Mouse (Mus musculus): ENCODE data around the gene Camkmt. TPM values are rescaled to one million over a fixed set of nuclear protein-coding genes. Genes with fewer than 3 reads are reported as not detected.

Gene Camkmt
- total and polyA plus RNA-seq, 3 experiments: 1.6 to 5.9 TPM; not detected in 1

- TF ChIP-seq ZNF384 (IDR thresholded peaks at IDR 0.05; ENCODE audit: low read depth, low read length): no peak
- TF ChIP-seq E2F4 (IDR thresholded peaks at IDR 0.05; ENCODE audit: borderline replicate concordance, low read depth, low read length): no peak
- TF ChIP-seq POLR2A (IDR thresholded peaks at IDR 0.05; ENCODE audit: control insufficient read depth in 1 of 2, insufficient read depth in 1 of 2, low read depth in 1 of 2, low read length in 2 of 2, poor library complexity in 1 of 2): no peak
- TF ChIP-seq EP300 (IDR thresholded peaks at IDR 0.05; ENCODE audit: low read depth in 1 of 2, low read length in 2 of 2): no peak
- no peak for TF ChIP-seq SIN3A (IDR thresholded peaks at IDR 0.05; ENCODE audit: low read length)
- TF ChIP-seq POLR2AphosphoS5 (IDR thresholded peaks at IDR 0.05; ENCODE audit: borderline replicate concordance, low read depth, low read length): no peak
- no peak for TF ChIP-seq MYC (IDR thresholded peaks at IDR 0.05; ENCODE audit: low read depth, low read length)
- TF ChIP-seq MXI1 (IDR thresholded peaks at IDR 0.05; ENCODE audit: low read depth, low read length): no peak
- no peak for TF ChIP-seq MEF2A (IDR thresholded peaks at IDR 0.05; ENCODE audit: extremely low read depth, insufficient replicate concordance, low read depth, low read length, poor library complexity, severe bottlenecking)
- TF ChIP-seq USF2 (IDR thresholded peaks at IDR 0.05; ENCODE audit: borderline replicate concordance in 1 of 2, insufficient read depth in 1 of 2, low read depth in 1 of 2, low read length in 2 of 2): no peak
- TF ChIP-seq CTCF (IDR thresholded peaks at IDR 0.05 in 2 of 3, conservative IDR thresholded peaks at IDR 0.05 in 1 of 3; ENCODE audit: control insufficient read depth in 1 of 3, insufficient read depth in 1 of 3, low read depth in 2 of 3, low read length in 3 of 3, poor library complexity in 1 of 3, severe bottlenecking in 1 of 3): no peak
- no peak for TF ChIP-seq ZMIZ1 (IDR thresholded peaks at IDR 0.05; ENCODE audit: low read depth, low read length)
- TF ChIP-seq UBTF (IDR thresholded peaks at IDR 0.05; ENCODE audit: borderline replicate concordance, insufficient read depth, low read depth, low read length): no peak
- no peaks in the 10 kb centered on the region for H3K9me3 ChIP-seq (replicated peaks; ENCODE audit: insufficient read depth, low read length)
- DNase-seq (ENCODE audit: low read depth, low spot score): no peak
- no peak overlapping the region for H3K4me3 ChIP-seq (ENCODE audit: control insufficient read depth in 1 of 2, insufficient read depth in 1 of 2, low read depth in 2 of 2, low read length in 2 of 2)
- no peaks in the 10 kb centered on the region for H3K79me2 ChIP-seq (ENCODE audit: control insufficient read depth, insufficient read depth, low read length, poor library complexity)
- no peak overlapping the region for H3K27ac ChIP-seq (ENCODE audit: control insufficient read depth, low read depth, low read length)
- no peak overlapping the region for H3K9ac ChIP-seq (ENCODE audit: control insufficient read depth, low read depth, low read length, poor library complexity, severe bottlenecking)
- H3K27me3 ChIP-seq (ENCODE audit: control insufficient read depth in 1 of 2, insufficient read depth in 2 of 2, low read length in 2 of 2): no peaks in the 10 kb centered on the region
- no peaks in the 10 kb centered on the region for H3K4me1 ChIP-seq (ENCODE audit: control insufficient read depth in 1 of 2, insufficient read depth in 2 of 2, low read length in 2 of 2)
- H3K36me3 ChIP-seq (ENCODE audit: control insufficient read depth in 1 of 2, insufficient read depth in 2 of 2, low read length in 2 of 2): no peaks in the 10 kb centered on the region
These were observed 81.6 kb downstream of the Camkmt start for GRCm38 (mm10) chr17:85171951-85172350.

GRCm38 (mm10) chr17:85177231-85177630, 86.9 kb downstream of the Camkmt start:
- DNase-seq (ENCODE audit: low read depth, low spot score): no peak
- Histone ChIP-seq H3K4me3 (ENCODE audit: control insufficient read depth in 1 of 2, insufficient read depth in 1 of 2, low read depth in 2 of 2, low read length in 2 of 2) (no peak overlapping the region), H3K27ac (ENCODE audit: control insufficient read depth, low read depth, low read length) (no peak overlapping the region), H3K9me3 (replicated peaks; ENCODE audit: insufficient read depth, low read length) (no peaks in the 10 kb centered on the region), H3K9ac (ENCODE audit: control insufficient read depth, low read depth, low read length, poor library complexity, severe bottlenecking) (no peak overlapping the region), H3K36me3 (ENCODE audit: control insufficient read depth in 1 of 2, insufficient read depth in 2 of 2, low read length in 2 of 2) (no peaks in the 10 kb centered on the region), H3K4me1 (ENCODE audit: control insufficient read depth in 1 of 2, insufficient read depth in 2 of 2, low read length in 2 of 2) (no peaks in the 10 kb centered on the region), H3K27me3 (ENCODE audit: control insufficient read depth in 1 of 2, insufficient read depth in 2 of 2, low read length in 2 of 2) (no peaks in the 10 kb centered on the region), H3K79me2 (ENCODE audit: control insufficient read depth, insufficient read depth, low read length, poor library complexity) (no peaks in the 10 kb centered on the region)
- TF ChIP-seq MAFK (IDR thresholded peaks at IDR 0.05; ENCODE audit: borderline replicate concordance, low read depth, low read length) (no peak), KAT2A (conservative IDR thresholded peaks at IDR 0.05; ENCODE audit: low read depth, low read length) (no peak), RAD21 (IDR thresholded peaks at IDR 0.05; ENCODE audit: low read depth, low read length) (no peak)
